Mouse (Mus musculus): Measurements from ENCODE around the gene Ptbp1.

The Ptbp1 gene

DNA sequence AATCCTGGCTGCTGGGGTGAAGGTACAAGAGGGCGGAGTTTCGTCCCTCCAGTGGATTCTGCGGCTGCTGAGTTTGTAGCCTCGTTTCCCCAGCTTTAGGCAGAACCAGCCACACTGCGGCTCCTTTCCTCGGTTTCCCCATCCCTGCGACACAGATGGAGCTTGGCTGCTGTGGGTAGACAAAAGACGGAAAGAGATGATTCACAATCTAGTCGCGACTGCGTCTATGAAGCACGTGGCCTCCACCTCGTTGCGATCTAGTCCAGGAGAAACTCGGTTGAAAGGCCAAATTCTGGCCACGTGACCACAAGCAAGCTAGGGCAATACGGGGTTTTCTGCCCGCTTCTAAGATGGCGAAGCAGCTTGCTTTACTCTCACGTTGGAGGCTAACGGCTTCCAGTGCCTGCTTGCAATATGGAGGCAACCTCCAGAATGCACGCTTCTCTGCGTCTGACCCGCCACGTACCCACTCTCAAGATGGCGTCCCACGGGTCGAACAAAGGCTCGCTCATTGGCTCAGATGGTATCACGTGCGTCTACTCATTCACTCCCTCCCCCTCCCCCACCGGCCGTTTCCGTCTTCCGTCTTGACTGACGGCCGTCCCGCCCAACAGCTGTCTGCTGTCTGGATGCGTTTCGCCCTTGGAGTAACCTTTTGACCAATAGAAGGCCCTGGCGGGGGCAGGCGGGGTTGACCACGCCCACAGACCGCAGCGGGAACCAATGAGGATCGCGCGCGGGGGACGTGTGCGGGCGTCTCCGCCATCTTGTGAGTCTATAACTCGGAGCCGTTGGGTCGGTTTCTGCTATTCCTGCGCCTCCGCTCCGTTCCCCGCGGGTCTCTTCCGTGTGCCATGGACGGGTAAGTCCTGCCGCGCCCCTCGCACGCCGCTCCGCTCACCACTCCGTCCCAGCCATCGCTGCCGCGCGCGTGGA, at the start of gene Ptbp1:
TSS of gene Ptbp1 (plus strand) at position 568 of the 936 bp plus-strand sequence.
- DNase-seq (ENCODE audit: low spot score): peak; percentile 100

- DNase-seq (ENCODE audit: low spot score): no peak
These were observed 48.6 kb upstream of the Ptbp1 start for GRCm38 (mm10) chr10:79805636-79806035.

- DNase-seq (ENCODE audit: low spot score): no peak
These were observed 47.9 kb upstream of the Ptbp1 start for GRCm38 (mm10) chr10:79806331-79806730.

- DNase-seq (ENCODE audit: low spot score): no peak
These were observed 47.3 kb upstream of the Ptbp1 start for GRCm38 (mm10) chr10:79806972-79807371.

- no peak for DNase-seq (ENCODE audit: low spot score)
These were observed 46.4 kb upstream of the Ptbp1 start for GRCm38 (mm10) chr10:79807826-79808225.

GRCm38 (mm10) chr10:79808728-79809127, 45.5 kb upstream of the Ptbp1 start:
- DNase-seq (ENCODE audit: low spot score): no peak

DNA sequence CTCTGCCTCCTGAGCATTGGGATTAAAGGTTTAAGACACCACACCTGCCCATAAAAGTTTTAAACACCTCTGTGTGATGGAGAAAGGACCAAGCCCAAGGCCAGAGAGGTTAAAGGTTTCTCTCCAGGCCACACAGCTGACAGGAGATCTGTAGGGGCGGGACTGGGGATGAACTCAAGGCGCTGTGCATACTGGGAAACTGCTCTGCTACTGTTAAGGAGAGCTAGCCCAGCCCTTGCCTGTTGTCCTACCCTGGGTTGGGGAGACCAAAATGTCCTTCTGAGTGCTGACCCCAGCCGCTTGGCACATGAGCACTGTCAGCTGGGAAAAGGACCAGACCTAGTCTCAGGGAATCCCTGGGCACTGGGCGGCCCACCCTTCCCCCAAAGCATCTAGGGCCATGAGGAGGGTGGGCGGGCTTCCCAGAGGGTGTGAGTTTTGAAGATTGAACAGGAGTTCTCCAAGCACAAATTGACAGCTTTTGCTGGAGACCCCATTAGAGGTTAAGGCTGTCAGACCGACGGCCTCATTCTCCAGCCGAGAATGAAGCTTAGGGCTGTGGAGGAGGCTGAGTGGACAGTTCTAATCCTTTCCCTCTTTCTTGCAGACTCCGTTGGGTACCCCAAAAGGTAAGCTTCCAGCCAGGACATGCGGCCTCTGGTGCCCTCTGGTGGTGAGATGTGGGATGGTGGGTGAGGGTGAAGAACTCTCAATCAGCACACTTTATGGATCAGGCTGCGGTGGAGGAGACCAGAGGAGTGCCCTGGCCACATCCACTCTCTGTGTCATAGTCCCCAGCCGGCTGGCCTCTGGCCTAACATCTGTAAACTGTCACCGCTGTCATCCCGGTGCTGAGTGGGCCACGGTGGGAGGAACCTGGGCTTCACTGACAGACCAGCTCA, 42.2 kb upstream of the Ptbp1 start:
- DNase-seq (ENCODE audit: low spot score): peak; percentile 81

DNA sequence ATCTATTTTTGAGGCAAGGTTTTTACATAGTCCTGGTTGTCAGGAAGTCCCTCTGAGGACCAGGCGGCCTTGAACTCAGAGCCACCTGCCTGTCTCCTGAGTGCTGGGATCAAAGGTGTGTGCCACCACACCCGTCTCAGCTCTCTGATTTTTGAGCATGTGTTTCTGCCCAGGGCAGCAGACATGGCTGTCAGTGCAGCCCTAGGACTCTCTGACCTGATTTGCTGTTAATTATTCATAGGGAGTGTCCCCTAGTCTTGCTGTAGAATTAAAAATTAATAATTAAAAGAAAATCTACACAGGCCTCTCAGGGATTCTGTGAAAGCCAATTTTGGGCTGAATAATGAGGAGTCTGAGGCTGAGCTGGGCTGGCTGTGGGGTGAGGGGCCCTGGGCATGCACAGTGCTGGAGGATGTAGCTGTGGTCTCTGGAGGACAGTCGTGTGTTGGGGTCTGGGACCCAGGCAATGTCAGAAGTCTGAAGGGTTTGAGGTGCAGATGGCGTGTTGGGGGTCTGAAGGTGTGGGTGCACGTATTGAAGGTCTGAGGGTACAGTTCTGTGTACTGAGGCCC, 39.9 kb upstream of the Ptbp1 start:
- DNase-seq (ENCODE audit: low spot score): no peak

DNA sequence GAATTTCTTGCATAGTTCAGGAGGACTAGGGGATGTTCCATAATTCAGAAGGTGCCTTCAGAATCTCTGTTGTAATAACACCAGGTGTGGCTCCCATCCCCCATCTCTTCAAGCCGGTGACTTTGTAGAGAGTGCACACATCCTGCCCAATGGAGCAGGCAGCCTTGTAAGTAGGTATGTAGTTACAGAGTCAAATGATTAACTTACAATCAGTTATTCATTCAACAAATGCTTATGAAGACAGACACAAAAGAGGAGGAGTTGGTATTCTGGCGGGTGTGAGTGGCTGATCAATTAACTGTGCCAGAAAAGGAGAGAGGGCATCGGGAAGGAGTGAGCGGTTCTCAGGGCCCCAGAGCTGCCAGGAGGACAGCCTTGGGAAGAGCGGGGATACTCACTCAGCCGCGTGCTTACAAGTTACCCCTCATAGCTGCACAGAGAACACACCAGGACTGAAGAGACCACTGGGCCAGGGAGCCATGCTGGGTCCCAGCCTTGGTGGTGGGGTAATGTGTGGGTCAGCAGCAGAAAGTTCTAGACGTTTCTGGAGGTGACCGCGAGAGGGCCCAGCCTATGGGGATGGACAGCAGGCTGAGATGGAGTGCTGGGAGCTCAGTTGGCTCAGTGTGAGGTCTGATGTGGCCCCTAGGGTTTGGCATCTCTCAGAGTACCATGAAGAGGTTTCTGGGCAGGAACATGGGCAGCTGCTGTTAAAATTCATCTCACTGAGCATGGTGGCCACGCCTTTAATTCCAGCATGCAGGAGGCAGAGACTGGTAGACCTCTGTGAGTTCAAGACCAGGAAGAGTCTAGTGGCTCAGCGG, 38.3 kb upstream of the Ptbp1 start:
- no peak for DNase-seq (ENCODE audit: low spot score)

GRCm38 (mm10) chr10:79817111-79817510, 37.1 kb upstream of the Ptbp1 start:
- no peak for DNase-seq (ENCODE audit: low spot score)

GRCm38 (mm10) chr10:79818225-79818624, 36.0 kb upstream of the Ptbp1 start:
- peak; percentile 77 for DNase-seq (ENCODE audit: low spot score)

DNA sequence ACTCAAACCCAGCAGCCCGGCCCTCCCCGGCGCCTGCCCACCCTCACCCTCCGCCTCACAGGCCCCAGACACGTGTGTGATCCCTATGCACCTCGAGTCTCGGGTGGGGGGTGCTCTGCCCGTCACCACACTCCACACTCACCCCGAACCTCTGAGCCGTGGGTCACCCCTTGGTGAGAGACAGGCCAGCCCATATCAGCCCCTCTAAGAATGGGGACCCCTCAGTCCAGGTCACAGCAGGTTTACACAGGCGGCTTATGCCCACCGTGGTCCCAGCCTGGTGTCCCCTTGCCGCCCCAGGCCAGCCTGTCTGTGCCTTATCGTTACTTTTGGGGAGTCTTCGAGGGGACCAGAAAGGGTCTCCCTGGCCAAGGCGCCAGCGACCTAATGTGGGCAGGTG, 34.6 kb upstream of the Ptbp1 start:
- DNase-seq (ENCODE audit: low spot score): no peak

DNA sequence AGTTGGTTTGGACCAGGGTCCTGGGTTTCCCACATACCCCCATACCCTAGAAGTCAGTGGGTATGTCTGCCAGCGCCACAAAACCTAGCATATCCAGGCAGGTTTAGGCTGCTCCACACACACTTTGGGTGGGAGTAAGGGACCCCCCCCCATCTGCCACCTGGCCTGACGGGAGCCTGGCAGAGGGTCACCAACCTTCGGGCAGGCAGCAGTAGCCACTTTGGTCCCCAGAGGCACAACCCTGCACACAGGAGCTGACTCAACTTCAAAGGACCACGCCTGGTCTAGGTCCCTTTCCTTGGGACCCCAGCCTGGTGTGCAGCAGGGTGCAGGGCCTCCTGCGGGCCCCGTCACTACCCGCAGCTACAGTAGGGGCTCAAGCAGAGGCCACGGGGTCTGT, 34.0 kb upstream of the Ptbp1 start:
- DNase-seq (ENCODE audit: low spot score): no peak

GRCm38 (mm10) chr10:79820782-79821181, 33.4 kb upstream of the Ptbp1 start, which contains the start of gene Misp:
Misp (plus strand) TSS chr10:79820989.
- DNase-seq (ENCODE audit: low spot score): no peak

GRCm38 (mm10) chr10:79821731-79822130, 32.5 kb upstream of the Ptbp1 start:
- no peak for DNase-seq (ENCODE audit: low spot score)

DNA sequence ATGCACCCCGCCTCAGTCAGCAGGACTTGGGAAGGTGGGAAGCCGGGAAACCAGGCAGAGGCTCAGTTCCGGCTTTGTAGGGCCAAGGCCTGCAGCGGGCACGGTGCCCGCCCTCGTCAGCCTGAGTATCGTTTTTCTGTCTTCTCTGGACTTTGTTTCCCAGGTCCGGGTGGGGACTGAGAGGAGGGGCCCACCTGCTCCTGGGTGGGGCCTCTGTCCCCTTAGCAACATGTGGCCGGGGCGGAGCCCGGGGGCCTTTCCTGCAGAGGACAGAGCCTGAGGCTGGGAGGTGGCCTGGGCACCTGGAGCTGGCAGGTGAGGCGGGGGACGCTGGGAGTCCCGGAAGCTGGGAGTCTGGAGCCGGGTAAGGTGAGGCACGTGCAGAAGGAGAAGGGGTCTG, 31.9 kb upstream of the Ptbp1 start:
- DNase-seq (ENCODE audit: low spot score): no peak

- DNase-seq (ENCODE audit: low spot score): no peak
These were observed 31.2 kb upstream of the Ptbp1 start for GRCm38 (mm10) chr10:79823011-79823410.

DNA sequence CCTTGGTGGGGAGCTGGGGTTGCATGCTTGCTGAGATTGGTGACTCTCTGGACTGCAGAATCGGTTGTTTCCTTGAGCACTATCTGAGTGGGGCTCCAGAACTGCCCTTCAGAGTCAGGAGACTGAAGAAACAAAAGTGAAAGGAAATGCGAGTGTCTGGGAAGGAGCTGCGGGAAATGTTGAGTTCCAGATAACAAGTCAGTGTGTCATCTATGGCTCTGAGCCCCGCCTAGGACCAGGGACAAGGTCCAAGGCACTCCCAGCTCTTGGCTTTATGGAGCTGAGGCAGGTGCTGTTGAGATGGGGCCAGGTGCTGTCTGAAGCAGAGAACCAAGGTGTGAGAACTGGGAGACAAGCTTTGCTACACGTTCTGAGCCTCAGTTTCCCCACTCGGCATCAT, 29.8 kb upstream of the Ptbp1 start:
- DNase-seq (ENCODE audit: low spot score): peak; percentile 65

DNA sequence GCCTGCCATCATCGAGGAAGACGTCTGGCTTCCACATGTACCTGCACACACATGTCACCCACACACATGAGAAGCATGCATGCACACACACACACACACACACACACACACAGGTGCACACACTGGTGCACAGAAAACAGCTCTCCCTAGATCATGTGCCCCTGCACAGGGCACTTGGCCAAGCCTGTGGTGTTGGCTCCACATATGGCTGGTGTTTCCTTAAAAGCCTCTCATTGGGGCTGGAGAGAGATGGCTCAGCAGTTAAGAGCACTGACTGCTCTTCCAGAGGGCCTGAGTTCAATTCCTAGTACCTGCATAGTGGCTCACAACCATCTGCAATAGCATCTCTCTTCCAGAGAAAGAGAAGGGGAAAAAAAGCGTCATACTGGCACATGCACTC, 22.6 kb upstream of the Ptbp1 start:
- DNase-seq (ENCODE audit: low spot score): peak; percentile 50

GRCm38 (mm10) chr10:79832026-79832785, 22.0 kb upstream of the Ptbp1 start:
- DNase-seq (ENCODE audit: low spot score): no peak

DNA sequence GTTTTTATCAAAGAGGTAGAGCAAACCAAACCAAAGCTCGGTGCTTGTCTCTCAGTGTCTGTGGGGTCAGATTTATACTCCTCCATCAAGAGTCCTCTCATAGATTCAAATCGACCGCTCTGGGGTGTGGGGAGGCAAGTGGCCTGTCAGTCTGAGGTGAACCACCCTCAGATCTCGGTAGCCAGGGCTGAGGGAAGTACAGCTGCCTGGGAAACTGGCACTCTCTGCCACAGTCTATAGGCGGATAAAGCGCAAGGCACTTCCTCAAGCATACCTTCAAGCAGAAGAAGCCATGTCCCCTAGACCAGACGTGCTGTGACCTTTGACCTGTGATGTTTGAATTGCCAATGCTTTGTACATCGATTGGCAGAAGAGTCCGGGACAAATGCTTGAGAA, 21.4 kb upstream of the Ptbp1 start:
- no peak for DNase-seq (ENCODE audit: low spot score)

Measured in MN1 (cell line).